Mouse (Mus musculus) CH12.LX (cell line): ENCODE results near the gene Zfp51.

Experiments
- BHLHE40 ChIP-seq: IDR thresholded peaks from 2 replicates; pipeline ENCODE4 v1.6.1; 2011; ENCODE audit warnings: mild to moderate bottlenecking, low read depth, low read length, improper control_type of control experiment
- CTCF ChIP-seq, 2 experiments: IDR thresholded peaks in 1 of 2; conservative IDR thresholded peaks in 1 of 2; 2 replicates each; pipeline ENCODE4 v1.5.1; 2011 to 2012; ENCODE audit warnings: low read depth in 2 of 2, low read length in 2 of 2, improper control_type of control experiment in 1 of 2, inconsistent platforms in 1 of 2, mild to moderate bottlenecking in 1 of 2, moderate library complexity in 1 of 2
- E2F4 ChIP-seq: IDR thresholded peaks from 2 replicates; pipeline ENCODE4 v1.6.1; 2011; ENCODE audit warnings: low read depth, low read length, improper control_type of control experiment; ENCODE audit not compliant: insufficient replicate concordance
- ETS1 ChIP-seq: conservative IDR thresholded peaks from 2 replicates; pipeline ENCODE4 v1.6.1; 2012; ENCODE audit warnings: low read depth, mild to moderate bottlenecking, inconsistent platforms, low read length, improper control_type of control experiment, moderate library complexity
- HCFC1 ChIP-seq: IDR thresholded peaks from 2 replicates; pipeline ENCODE4 v1.6.1; 2012; ENCODE audit warnings: low read depth, mild to moderate bottlenecking, inconsistent platforms, low read length, improper control_type of control experiment
- KAT2A ChIP-seq: IDR thresholded peaks from 2 replicates; pipeline ENCODE4 v1.6.1; 2012; ENCODE audit warnings: low read length, improper control_type of control experiment, inconsistent platforms; ENCODE audit not compliant: insufficient replicate concordance
- MAX ChIP-seq: IDR thresholded peaks from 2 replicates; pipeline ENCODE4 v1.6.1; 2011; ENCODE audit warnings: low read length, improper control_type of control experiment
- NELFE ChIP-seq: IDR thresholded peaks from 2 replicates; pipeline ENCODE4 v1.6.1; 2011; ENCODE audit warnings: low read depth, low read length, improper control_type of control experiment
- NRF1 ChIP-seq: IDR thresholded peaks from 2 replicates; pipeline ENCODE4 v1.6.1; 2014; ENCODE audit warnings: low read depth, mild to moderate bottlenecking, inconsistent platforms, low read length, improper control_type of control experiment, moderate library complexity
- POLR2A ChIP-seq: IDR thresholded peaks from 2 replicates; pipeline ENCODE4 v1.6.1; 2011; ENCODE audit warnings: low read depth, mild to moderate bottlenecking, improper control_type of control experiment, low read length
- USF2 ChIP-seq: conservative IDR thresholded peaks from 2 replicates; pipeline ENCODE4 v1.6.1; 2011; ENCODE audit warnings: low read depth, low read length, improper control_type of control experiment
- ZKSCAN1 ChIP-seq: IDR thresholded peaks from 2 replicates; pipeline ENCODE4 v1.6.1; 2012; ENCODE audit warnings: low read depth, inconsistent platforms, low read length, improper control_type of control experiment, borderline replicate concordance

GRCm38 (mm10) chr17:21463550-21463949 is 13.4 kb downstream of the Zfp51 start:
- TF ChIP-seq CTCF (conservative IDR thresholded peaks at IDR 0.05 in 1 of 2, IDR thresholded peaks at IDR 0.05 in 1 of 2; ENCODE audit: low read depth in 2 of 2, low read length in 2 of 2) = no peak
- no peak for TF ChIP-seq NELFE
- no peak for TF ChIP-seq BHLHE40
- TF ChIP-seq MAX = no peak
- TF ChIP-seq POLR2A = no peak
- no peak for TF ChIP-seq E2F4
- TF ChIP-seq NRF1 = no peak
- no peak for TF ChIP-seq ETS1
- TF ChIP-seq HCFC1 = no peak
- TF ChIP-seq USF2 = no peak
- no peak for TF ChIP-seq ZKSCAN1
- no peak for TF ChIP-seq KAT2A
